Mouse (Mus musculus) CH12.LX (cell line): ENCODE measurements at regions not wholly inside any gene's neighbourhood (a gene's known extent, or its start where the extent isn't known, plus 50 kb on each side); places are given as distances from the start of the nearest gene placed in this dataset.

Experiments
- DNase-seq: peaks from one replicate; pipeline ENCODE4 v3.0.0-alpha.2; 2013; ENCODE audit errors: extremely low read depth
- H3K27ac ChIP-seq: 2 replicates; pipeline ENCODE4 v1.5.1; 2012; ENCODE audit warnings: low read depth, mild to moderate bottlenecking, control low read depth, moderate library complexity; ENCODE audit not compliant: insufficient read depth
- H3K27me3 ChIP-seq: replicated peaks from 2 replicates; pipeline ENCODE3; 2012; ENCODE audit warnings: inconsistent platforms
- H3K36me3 ChIP-seq, 2 experiments: replicated peaks in 1 of 2; 2 replicates each; pipeline versions ENCODE3 to v1.6.1; 2012; ENCODE audit warnings: inconsistent platforms in 1 of 2, low read length in 1 of 2, mild to moderate bottlenecking in 1 of 2, mixed read lengths in 1 of 2, moderate library complexity in 1 of 2; ENCODE audit not compliant: control insufficient read depth in 1 of 2, insufficient read depth in 1 of 2
- H3K4me1 ChIP-seq, 2 experiments: 2 replicates each; pipeline ENCODE4 v1.6.1; 2012; ENCODE audit warnings: inconsistent platforms in 1 of 2, moderate library complexity in 1 of 2; ENCODE audit not compliant: insufficient read depth in 2 of 2, control insufficient read depth in 1 of 2
- H3K4me2 ChIP-seq: 2 replicates; pipeline ENCODE4 v1.6.1; 2012; ENCODE audit warnings: low read depth, mild to moderate bottlenecking, control low read depth; ENCODE audit not compliant: poor library complexity, insufficient read depth, severe bottlenecking
- H3K4me3 ChIP-seq, 3 experiments: fragments of 150-350 bp in 1 of 3; sonication (generic) in 1 of 3; replicated peaks in 1 of 3; 2 replicates each; pipeline versions ENCODE3 to v1.5.1; 2011 to 2012; ENCODE audit warnings: low read depth in 2 of 3, low read length in 2 of 3, mild to moderate bottlenecking in 2 of 3, moderate library complexity in 2 of 3, control low read depth in 1 of 3, improper control_type of control experiment in 1 of 3, inconsistent platforms in 1 of 3, mixed read lengths in 1 of 3; ENCODE audit not compliant: poor library complexity in 1 of 3
- H3K79me2 ChIP-seq: replicated peaks from 2 replicates; pipeline ENCODE4 v1.6.1; 2012; ENCODE audit warnings: mild to moderate bottlenecking, moderate library complexity; ENCODE audit not compliant: control insufficient read depth, poor library complexity, insufficient read depth, severe bottlenecking; ENCODE audit errors: extremely low read depth
- H3K9ac ChIP-seq: 2 replicates; pipeline ENCODE4 v1.6.1; 2012; ENCODE audit warnings: low read depth, mild to moderate bottlenecking, control low read depth, moderate library complexity; ENCODE audit not compliant: insufficient read depth
- H3K9me3 ChIP-seq: replicated peaks from 2 replicates; pipeline ENCODE3; 2012; ENCODE audit warnings: low read length, inconsistent platforms, mixed read lengths
- CHD2 ChIP-seq: IDR thresholded peaks from 2 replicates; pipeline ENCODE4 v1.6.1; 2011; ENCODE audit warnings: low read length, improper control_type of control experiment
- E2F4 ChIP-seq: IDR thresholded peaks from 2 replicates; pipeline ENCODE4 v1.6.1; 2011; ENCODE audit warnings: low read depth, low read length, improper control_type of control experiment; ENCODE audit not compliant: insufficient replicate concordance
- ETS1 ChIP-seq: conservative IDR thresholded peaks from 2 replicates; pipeline ENCODE4 v1.6.1; 2012; ENCODE audit warnings: low read depth, mild to moderate bottlenecking, inconsistent platforms, low read length, improper control_type of control experiment, moderate library complexity
- HCFC1 ChIP-seq: IDR thresholded peaks from 2 replicates; pipeline ENCODE4 v1.6.1; 2012; ENCODE audit warnings: low read depth, mild to moderate bottlenecking, inconsistent platforms, low read length, improper control_type of control experiment
- JUND ChIP-seq: conservative IDR thresholded peaks from 2 replicates; pipeline ENCODE4 v1.6.1; 2011; ENCODE audit warnings: low read depth, low read length, improper control_type of control experiment
- MXI1 ChIP-seq: IDR thresholded peaks from 2 replicates; pipeline ENCODE4 v1.6.1; 2011; ENCODE audit warnings: mild to moderate bottlenecking, low read depth, low read length, improper control_type of control experiment
- POLR2AphosphoS2 ChIP-seq: IDR thresholded peaks from 2 replicates; pipeline ENCODE4 v1.6.1; 2011; ENCODE audit warnings: low read depth, low read length, improper control_type of control experiment
- RCOR1 ChIP-seq: conservative IDR thresholded peaks from 2 replicates; pipeline ENCODE4 v1.6.1; 2012; ENCODE audit warnings: low read depth, mild to moderate bottlenecking, inconsistent platforms, low read length, improper control_type of control experiment
- SIN3A ChIP-seq: IDR thresholded peaks from 2 replicates; pipeline ENCODE4 v1.6.1; 2012; ENCODE audit warnings: low read length, improper control_type of control experiment, inconsistent platforms
- TBP ChIP-seq: conservative IDR thresholded peaks from 2 replicates; pipeline ENCODE4 v1.6.1; 2011; ENCODE audit warnings: low read depth, low read length, improper control_type of control experiment
- ZKSCAN1 ChIP-seq: IDR thresholded peaks from 2 replicates; pipeline ENCODE4 v1.6.1; 2012; ENCODE audit warnings: low read depth, inconsistent platforms, low read length, improper control_type of control experiment, borderline replicate concordance
- ZNF384 ChIP-seq: IDR thresholded peaks from 2 replicates; pipeline ENCODE4 v1.6.1; 2012; ENCODE audit warnings: low read depth, low read length, improper control_type of control experiment, inconsistent platforms
- dilution Hi-C: fragments of 300-500 bp; cut with MboI; formaldehyde crosslinking; loops from 2 replicates; pipeline ENCODE4 v1.14.3; 2020; ENCODE audit warnings: low sequenced_read_pairs; ENCODE audit not compliant: extremely low pct_unique_long_range_greater_than_20kb, extremely low pct_ligation_motif_present
- in situ Hi-C: fragments of 300-500 bp; cut with MboI; formaldehyde crosslinking; loops from 3 replicates; pipeline ENCODE4 v1.14.3; 2019; ENCODE audit warnings: low sequenced_read_pairs, low pct_ligation_motif_present, low pct_unique_long_range_greater_than_20kb, mixed read lengths

- Histone ChIP-seq H3K27ac (no peak overlapping the region), H3K79me2 (no peaks in the 10 kb centered on the region), H3K9me3 (no peaks in the 10 kb centered on the region), H3K9ac (no peak overlapping the region), H3K4me1 (no peaks in the 10 kb centered on the region), H3K4me3 (no peak overlapping the region), H3K27me3 (peaks cover 2% of the 10 kb centered on the region), H3K36me3 (no peaks in the 10 kb centered on the region), H3K4me2 (no peak overlapping the region)
- in situ Hi-C loops (no loop called here), dilution Hi-C loops (no loop called here)
- TF ChIP-seq E2F4 (no peak), CHD2 (no peak), ETS1 (no peak), SIN3A (no peak), JUND (no peak), HCFC1 (no peak), ZNF384 (no peak), MXI1 (no peak), ZKSCAN1 (no peak), RCOR1 (no peak)
- DNase-seq: no peak
These were observed 106.8 kb downstream of the Bod1 start for GRCm38 (mm10) chr11:31564742-31565510.

GRCm38 (mm10) chr11:31563826-31564741, 107.6 kb downstream of the Bod1 start:
- in situ Hi-C loops: no loop called here
- no peak for DNase-seq

More at GRCm38 (mm10) chr11:31563826-31564741, 107.6 kb downstream of the Bod1 start:
- Histone ChIP-seq H3K4me1 (no peaks in the 10 kb centered on the region), H3K27me3 (peaks cover 2% of the 10 kb centered on the region), H3K79me2 (no peaks in the 10 kb centered on the region), H3K9ac (no peak overlapping the region), H3K4me3 (no peak overlapping the region), H3K27ac (no peak overlapping the region), H3K9me3 (no peaks in the 10 kb centered on the region), H3K36me3 (no peaks in the 10 kb centered on the region), H3K4me2 (no peak overlapping the region)
- no peak for TF ChIP-seq TBP
- TF ChIP-seq POLR2AphosphoS2: no peak
- TF ChIP-seq ETS1: no peak
- dilution Hi-C loops: no loop called here
